In the genomic region with DNA sequence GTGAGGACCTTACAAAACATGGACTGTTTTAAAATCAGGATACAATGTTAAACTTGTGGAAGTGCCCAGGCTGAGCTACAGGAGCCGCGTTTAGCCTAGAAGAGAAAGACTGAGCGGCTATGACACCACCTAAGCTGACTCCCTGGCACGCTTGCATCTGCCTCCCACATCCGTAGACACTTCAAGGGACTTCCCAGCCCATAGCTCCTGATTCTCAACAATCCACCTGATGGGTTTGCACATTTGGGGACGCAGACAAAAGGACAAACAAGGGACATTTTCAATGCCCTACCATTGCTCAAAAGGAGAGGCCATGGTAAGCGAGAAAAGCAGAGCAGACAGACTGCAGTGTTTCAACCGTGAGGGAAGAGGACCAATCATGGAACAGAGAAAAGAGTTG, we compare ENCODE assay signal across 8 mouse cellular contexts. TPM values are rescaled to one million over a fixed set of nuclear protein-coding genes. Genes with fewer than 3 reads are reported as not detected.
DNase-seq lines count a peak whose midpoint lies in the region; ATAC-seq and TF ChIP-seq lines count a peak whose summit lies in the region.

No protein-coding gene starts in this region.

- peak; percentile 28 for DNase-seq in cerebellum, adult 9-11 months
- DNase-seq in cerebellum, adult 11-12 months = no peak
- no peak for DNase-seq in neural tube, embryonic 11.5 days (ENCODE audit: low spot score)
- no peak for DNase-seq in neural tube, embryonic 10.5 days (ENCODE audit: extremely low spot score, low spot score)
- DNase-seq in limb, embryonic 14.5 days (ENCODE audit: low spot score) = no peak
- no peak for DNase-seq in embryo, embryonic 9.5 days (ENCODE audit: extremely low spot score)
- DNase-seq in kidney, adult 8-10 months = no peak

- 77% methylated on average over 8 of the region's 8 CpGs for WGBS in neural tube, embryonic 11.5 days
- WGBS in limb, embryonic 14.5 days = 65% methylated on average over 8 of the region's 8 CpGs
- WGBS in stomach, embryonic 16.5 days = 63% methylated on average over 8 of the region's 8 CpGs

- no peaks in the 10 kb centered on the region for H3K27me3 ChIP-seq in neural tube, embryonic 11.5 days (ENCODE audit: control insufficient read depth, insufficient read depth, low read length)
- H3K27me3 ChIP-seq in limb, embryonic 14.5 days (ENCODE audit: control insufficient read depth, insufficient read depth, low read length) = no peaks in the 10 kb centered on the region
- no peaks in the 10 kb centered on the region for H3K27me3 ChIP-seq in stomach, embryonic 16.5 days (ENCODE audit: control insufficient read depth, insufficient read depth, low read length)

- ATAC-seq in neural tube, embryonic 11.5 days (ENCODE audit: insufficient read depth, low FRiP score, low TSS enrichment) = no peak
- no peak for ATAC-seq in limb, embryonic 14.5 days (ENCODE audit: low FRiP score, low read depth)
- no peak for ATAC-seq in stomach, embryonic 16.5 days (ENCODE audit: insufficient read depth, low FRiP score)

- TF ChIP-seq POLR2A in limb, embryonic 14.5 days (IDR thresholded peaks at IDR 0.05; ENCODE audit: borderline replicate concordance, extremely low read depth, insufficient read depth, insufficient read length) = no peak

- no peak overlapping the region for H3K27ac ChIP-seq in neural tube, embryonic 11.5 days (ENCODE audit: low read depth, low read length)
- no peak overlapping the region for H3K27ac ChIP-seq in limb, embryonic 14.5 days (replicated peaks; ENCODE audit: low read depth, low read length)
- H3K27ac ChIP-seq in stomach, embryonic 16.5 days (ENCODE audit: low read length) = no peak overlapping the region

- peak overlapping the region; percentile 56 for H3K4me2 ChIP-seq in neural tube, embryonic 11.5 days (ENCODE audit: low read depth)
- H3K4me2 ChIP-seq in limb, embryonic 14.5 days (replicated peaks; ENCODE audit: low read depth, low read length, severe bottlenecking) = peak overlapping the region; percentile 69
- H3K4me2 ChIP-seq in stomach, embryonic 16.5 days (ENCODE audit: low read depth, low read length) = peak overlapping the region; percentile 97

- H3K9me3 ChIP-seq in neural tube, embryonic 11.5 days (ENCODE audit: control insufficient read depth, low read length) = peaks cover 8% of the 10 kb centered on the region
- H3K9me3 ChIP-seq in limb, embryonic 14.5 days (ENCODE audit: control insufficient read depth, low read length) = no peaks in the 10 kb centered on the region
- no peaks in the 10 kb centered on the region for H3K9me3 ChIP-seq in stomach, embryonic 16.5 days (replicated peaks; ENCODE audit: control insufficient read depth, low read length)

- H3K4me1 ChIP-seq in neural tube, embryonic 11.5 days (ENCODE audit: control insufficient read depth, insufficient read depth, low read length) = peaks cover 13% of the 10 kb centered on the region
- peaks cover 27% of the 10 kb centered on the region for H3K4me1 ChIP-seq in limb, embryonic 14.5 days (ENCODE audit: control insufficient read depth, insufficient read depth, low read length)
- H3K4me1 ChIP-seq in stomach, embryonic 16.5 days (ENCODE audit: control insufficient read depth, insufficient read depth, low read length) = peaks cover 15% of the 10 kb centered on the region; the same call in 1 of the 2 replicates

- peaks cover 12% of the 10 kb centered on the region for H3K36me3 ChIP-seq in neural tube, embryonic 11.5 days (ENCODE audit: control insufficient read depth, insufficient read depth, low read length)
- peaks cover 7% of the 10 kb centered on the region for H3K36me3 ChIP-seq in limb, embryonic 14.5 days (ENCODE audit: control insufficient read depth, insufficient read depth, low read length)
- H3K36me3 ChIP-seq in stomach, embryonic 16.5 days (ENCODE audit: control insufficient read depth, insufficient read depth, low read length) = no peaks in the 10 kb centered on the region

- no peak overlapping the region; the same call in 1 of the 2 replicates for H3K9ac ChIP-seq in neural tube, embryonic 11.5 days (ENCODE audit: low read length)
- H3K9ac ChIP-seq in limb, embryonic 14.5 days (ENCODE audit: low read depth, low read length, severe bottlenecking) = 0 out of 2 replicates have a peak overlapping the region, but pooled peaks have one; percentile 6
- peak overlapping the region; percentile 55; the same call in 1 of the 2 replicates for H3K9ac ChIP-seq in stomach, embryonic 16.5 days (ENCODE audit: low read length)

- peak overlapping the region; percentile 85; the same call in 1 of the 2 replicates for H3K4me3 ChIP-seq in neural tube, embryonic 11.5 days (ENCODE audit: low read depth, low read length)
- H3K4me3 ChIP-seq in limb, embryonic 14.5 days (replicated peaks; ENCODE audit: low read length) = peak overlapping the region; percentile 71
- peak overlapping the region; percentile 78; the same call in 1 of the 2 replicates for H3K4me3 ChIP-seq in stomach, embryonic 16.5 days (replicated peaks; ENCODE audit: low read length)

RNA-seq across cellular contexts. Expression of gene Slc38a1, which starts 3.1 kb away (rescaled TPM):
- 122 and 124 TPM in 2 replicates for polyA plus RNA-seq in neural tube, embryonic 11.5 days (2014; fragmentation: Nextera tagmentation; extraction: Ambion mirVana)
- polyA plus RNA-seq in limb, embryonic 14.5 days (2012; rRNA removed) = 50.4 and 59.8 TPM in 2 replicates
- 57.7 and 69.6 TPM in 2 replicates for polyA plus RNA-seq in limb, embryonic 14.5 days (2014; fragmentation: Nextera tagmentation; extraction: Ambion mirVana)
- polyA plus RNA-seq in stomach, embryonic 16.5 days (2015; fragmentation: Nextera tagmentation; extraction: Ambion mirVana) = 55.6 and 58.0 TPM in 2 replicates

RNA-seq across cellular contexts. Expression of gene Slc38a2, which starts 59.9 kb away (rescaled TPM):
- polyA plus RNA-seq in neural tube, embryonic 11.5 days (2014; fragmentation: Nextera tagmentation; extraction: Ambion mirVana) = 217 and 219 TPM in 2 replicates
- polyA plus RNA-seq in limb, embryonic 14.5 days (2012; rRNA removed) = 116 and 137 TPM in 2 replicates
- 137 and 152 TPM in 2 replicates for polyA plus RNA-seq in limb, embryonic 14.5 days (2014; fragmentation: Nextera tagmentation; extraction: Ambion mirVana)
- polyA plus RNA-seq in stomach, embryonic 16.5 days (2015; fragmentation: Nextera tagmentation; extraction: Ambion mirVana) = 132 and 133 TPM in 2 replicates
